Mouse (Mus musculus) embryonic fibroblast, embryonic 13.5 days (primary cell): ENCODE data around the gene Lrrc20.

Experiments
- CTCF ChIP-seq: IDR thresholded peaks from 2 replicates; pipeline ENCODE4 v1.5.1; 2011; ENCODE audit warnings: mild to moderate bottlenecking, control low read depth, low read length, moderate library complexity, borderline replicate concordance; ENCODE audit not compliant: insufficient read depth
- POLR2A ChIP-seq: IDR thresholded peaks from 2 replicates; pipeline ENCODE4 v1.6.1; 2011; ENCODE audit warnings: low read depth, mild to moderate bottlenecking, control low read depth, low read length, moderate library complexity

DNA sequence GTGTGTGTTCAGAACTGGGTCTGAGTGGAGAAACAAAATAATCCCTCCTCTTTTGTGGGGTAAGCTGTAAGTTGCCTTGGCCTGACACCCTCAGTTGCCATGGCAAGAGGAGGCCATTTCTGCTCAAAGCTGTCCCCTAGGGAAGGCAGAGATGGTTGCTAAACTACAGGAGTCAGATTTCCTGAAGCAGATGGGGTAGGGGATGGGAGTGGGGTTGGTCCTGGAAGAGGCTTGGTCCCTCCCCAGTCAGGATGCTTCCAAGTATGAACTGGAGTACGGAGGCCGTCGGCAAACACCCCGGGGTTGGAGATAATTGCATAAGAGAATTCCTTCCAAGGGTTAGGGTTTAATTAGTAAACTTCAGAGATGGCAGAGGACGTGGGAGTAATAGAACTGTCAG is 96.5 kb downstream of the Lrrc20 start:
- TF ChIP-seq CTCF (no peak), POLR2A (no peak)
